Mouse (Mus musculus) ovary, adult 18-20 months (tissue): ENCODE data around the gene Ooep.
"Not testable (repeated sequence)": the region's sequence is repeated elsewhere in the genome, so short reads cannot be mapped to it uniquely, and the experiment has no call there.

ENCODE experiments used
- DNase-seq: peaks from one replicate; pipeline ENCODE4 v3.0.0; 2022; ENCODE audit warnings: low spot score, mixed read lengths

Gene Ooep

GRCm38 (mm10) chr9:78367959-78368358 lies 10.6 kb downstream of the Ooep start, which contains the start of gene Dppa5a:
TSS of gene Dppa5a (minus strand) at chr9:78368177.
- not testable (repeated sequence) for DNase-seq

GRCm38 (mm10) chr9:78365850-78366544 lies 12.5 kb downstream of the Ooep start:
- DNase-seq, result no peak

GRCm38 (mm10) chr9:78364701-78365100 lies 13.8 kb downstream of the Ooep start:
- no peak for DNase-seq

- no peak for DNase-seq
Observed at GRCm38 (mm10) chr9:78363374-78363773, 15.2 kb downstream of the Ooep start.

- DNase-seq, result no peak
Observed at GRCm38 (mm10) chr9:78360484-78360872, 18.0 kb downstream of the Ooep start.

GRCm38 (mm10) chr9:78359750-78360483 lies 18.6 kb downstream of the Ooep start:
- DNase-seq, result no peak

GRCm38 (mm10) chr9:78358053-78358452 lies 20.5 kb downstream of the Ooep start:
- no peak for DNase-seq

- DNase-seq, result no peak
Observed at GRCm38 (mm10) chr9:78355611-78356010, 22.9 kb downstream of the Ooep start, which contains the start of gene Gsta2. TSS of gene Gsta2 (minus strand) at chr9:78355788.

GRCm38 (mm10) chr9:78354665-78355578 lies 23.6 kb downstream of the Ooep start:
- DNase-seq, result no peak

- no peak for DNase-seq
Observed at GRCm38 (mm10) chr9:78351504-78352220, 26.9 kb downstream of the Ooep start.

- DNase-seq, result peak; percentile 34
Observed at GRCm38 (mm10) chr9:78350007-78350406, 28.5 kb downstream of the Ooep start.

GRCm38 (mm10) chr9:78349141-78349540 lies 29.4 kb downstream of the Ooep start:
- not testable (repeated sequence) for DNase-seq

GRCm38 (mm10) chr9:78348206-78349004 lies 30.1 kb downstream of the Ooep start:
- DNase-seq, result peak; percentile 26

- DNase-seq, result no peak
Observed at GRCm38 (mm10) chr9:78347004-78347403, 31.5 kb downstream of the Ooep start.

- not testable (repeated sequence) for DNase-seq
Observed at GRCm38 (mm10) chr9:78345235-78345634, 33.3 kb downstream of the Ooep start.

- not testable (repeated sequence) for DNase-seq
Observed at GRCm38 (mm10) chr9:78343055-78343454, 35.5 kb downstream of the Ooep start.

- not testable (repeated sequence) for DNase-seq
Observed at GRCm38 (mm10) chr9:78342494-78342893, 36.0 kb downstream of the Ooep start.

GRCm38 (mm10) chr9:78340324-78340723 lies 38.2 kb downstream of the Ooep start:
- DNase-seq, result not testable (repeated sequence)

GRCm38 (mm10) chr9:78337050-78337449 lies 41.5 kb downstream of the Ooep start:
- not testable (repeated sequence) for DNase-seq

- not testable (repeated sequence) for DNase-seq
Observed at GRCm38 (mm10) chr9:78327289-78327688, 51.2 kb downstream of the Ooep start, which contains the start of gene Omt2b. TSS of gene Omt2b (plus strand) at chr9:78327589.
